8 mouse cellular contexts compared by ENCODE assay signal in the genomic region with DNA sequence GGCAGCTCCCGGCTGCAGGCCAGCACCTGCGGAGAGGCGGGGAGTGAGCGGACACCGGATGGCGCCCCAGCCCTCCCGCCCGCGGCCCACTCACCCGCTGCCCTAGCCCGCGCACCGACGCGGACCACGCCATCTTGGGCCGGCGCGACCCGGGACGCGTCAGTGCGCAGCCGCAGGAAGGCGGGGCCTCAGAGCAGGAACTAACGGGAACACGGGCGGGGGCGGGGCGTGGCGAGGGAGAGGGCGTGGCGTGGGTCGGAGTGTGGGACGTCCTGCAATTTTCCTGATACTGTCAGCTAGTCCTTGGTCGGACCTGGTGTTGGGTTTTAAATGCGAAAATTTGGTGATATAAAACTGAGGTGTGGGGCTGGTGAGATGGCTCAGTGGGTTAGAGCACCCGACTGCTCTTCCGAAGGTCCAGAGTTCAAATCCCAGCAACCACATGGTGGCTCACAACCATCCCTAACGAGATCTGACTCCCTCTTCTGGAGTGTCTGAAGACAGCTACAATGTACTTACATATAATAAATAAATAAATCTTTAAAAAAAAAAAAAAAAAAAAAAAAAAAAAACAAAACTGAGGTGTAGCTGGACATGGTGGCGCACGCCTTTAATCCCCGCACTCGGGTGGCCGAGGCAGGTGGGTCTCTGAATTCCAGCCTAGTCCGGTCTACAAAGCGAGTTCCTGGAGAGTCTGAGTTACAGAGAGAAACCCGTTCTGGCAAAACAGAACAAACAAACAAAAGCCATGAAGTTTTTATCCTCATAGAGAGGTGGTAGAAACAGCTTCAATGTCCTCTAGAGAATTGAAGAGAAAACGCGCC. TPM values are rescaled to one million over a fixed set of nuclear protein-coding genes. Genes with fewer than 3 reads are reported as not detected.
DNase-seq lines count a peak whose midpoint lies in the region; ATAC-seq and TF ChIP-seq lines count a peak whose summit lies in the region.

No protein-coding gene starts in this region.

- TF ChIP-seq CTCF in MEL (IDR thresholded peaks at IDR 0.05 in 2 of 3, conservative IDR thresholded peaks at IDR 0.05 in 1 of 3; ENCODE audit: control insufficient read depth in 1 of 3, insufficient read depth in 1 of 3, low read depth in 2 of 3, low read length in 3 of 3, poor library complexity in 1 of 3, severe bottlenecking in 1 of 3), result no peak
- TF ChIP-seq CTCF in layer of hippocampus, adult 2 months (conservative IDR thresholded peaks at IDR 0.05), result peak; percentile 18; the same call in 1 of the 2 replicates
- no peak for TF ChIP-seq CTCF in lung, adult 2 months (IDR thresholded peaks at IDR 0.05; ENCODE audit: insufficient read depth, low read length)

- peak overlapping the region; percentile 81 to 100 for H3K4me3 ChIP-seq in MEL (ENCODE audit: control insufficient read depth in 1 of 2, insufficient read depth in 1 of 2, low read depth in 2 of 2, low read length in 2 of 2)
- H3K4me3 ChIP-seq in forebrain, embryonic 15.5 days, result peak overlapping the region; percentile 98
- peak overlapping the region; percentile 99 for H3K4me3 ChIP-seq in layer of hippocampus, adult 2 months
- peak overlapping the region; percentile 97 for H3K4me3 ChIP-seq in lung, adult 2 months (replicated peaks; ENCODE audit: extremely low read depth, low read depth, low read length)
- peak overlapping the region; percentile 97 for H3K4me3 ChIP-seq in neural tube, embryonic 15.5 days (replicated peaks)

- H3K27me3 ChIP-seq in MEL (ENCODE audit: control insufficient read depth in 1 of 2, insufficient read depth in 2 of 2, low read length in 2 of 2), result no peaks in the 10 kb centered on the region
- no peaks in the 10 kb centered on the region for H3K27me3 ChIP-seq in forebrain, embryonic 15.5 days
- H3K27me3 ChIP-seq in neural tube, embryonic 15.5 days (replicated peaks), result no peaks in the 10 kb centered on the region

- TF ChIP-seq EP300 in MEL (IDR thresholded peaks at IDR 0.05; ENCODE audit: low read depth in 1 of 2, low read length in 2 of 2), result no peak

- H3K27ac ChIP-seq in MEL (ENCODE audit: control insufficient read depth, low read depth, low read length), result no peak overlapping the region
- peak overlapping the region; percentile 66 for H3K27ac ChIP-seq in forebrain, embryonic 15.5 days (replicated peaks)
- peak overlapping the region; percentile 93 for H3K27ac ChIP-seq in layer of hippocampus, adult 2 months
- H3K27ac ChIP-seq in neural tube, embryonic 15.5 days (replicated peaks), result peak overlapping the region; percentile 85

- 19% methylated on average over 49 of the region's 50 CpGs for WGBS in forebrain, embryonic 15.5 days
- WGBS in lung, adult 2 months, result 16% methylated on average over 46 of the region's 50 CpGs
- 21% methylated on average over 43 of the region's 50 CpGs for WGBS in neural tube, embryonic 15.5 days

- H3K4me2 ChIP-seq in forebrain, embryonic 15.5 days (replicated peaks), result peak overlapping the region; percentile 73
- H3K4me2 ChIP-seq in neural tube, embryonic 15.5 days, result peak overlapping the region; percentile 71

- H3K36me3 ChIP-seq in MEL (ENCODE audit: control insufficient read depth in 1 of 2, insufficient read depth in 2 of 2, low read length in 2 of 2), result peaks cover 0 to 12% of the 10 kb centered on the region in 2 experiments; a peak in 2 of 4 replicates
- H3K36me3 ChIP-seq in forebrain, embryonic 15.5 days, result peaks cover 18% of the 10 kb centered on the region
- H3K36me3 ChIP-seq in neural tube, embryonic 15.5 days, result peaks cover 19% of the 10 kb centered on the region

- no peak for TF ChIP-seq RAD21 in MEL (IDR thresholded peaks at IDR 0.05; ENCODE audit: low read depth, low read length)

- peak; percentile 83 to 99; a peak in 3 of 4 replicates for TF ChIP-seq POLR2A in MEL (IDR thresholded peaks at IDR 0.05; ENCODE audit: control insufficient read depth in 1 of 2, insufficient read depth in 1 of 2, low read depth in 1 of 2, low read length in 2 of 2, poor library complexity in 1 of 2)
- TF ChIP-seq POLR2A in lung, adult 2 months (IDR thresholded peaks at IDR 0.05; ENCODE audit: borderline replicate concordance, extremely low read depth, low read depth, low read length), result peak; percentile 78

- intact Hi-C loops in heart, postnatal 36 days (cut with DNase I), result loop anchor here (2.0 to 5.0 kb wide), 5 partner anchors 33 to 225 kb away; a partner anchor contains a TSS

- peaks cover 20% of the 10 kb centered on the region for H3K79me2 ChIP-seq in MEL (ENCODE audit: control insufficient read depth, insufficient read depth, low read length, poor library complexity)

- H3K9me3 ChIP-seq in MEL (replicated peaks; ENCODE audit: insufficient read depth, low read length), result no peaks in the 10 kb centered on the region
- H3K9me3 ChIP-seq in forebrain, embryonic 15.5 days, result no peaks in the 10 kb centered on the region
- no peaks in the 10 kb centered on the region for H3K9me3 ChIP-seq in neural tube, embryonic 15.5 days (replicated peaks)

- ATAC-seq in forebrain, embryonic 15.5 days (replicated peaks), result peak; percentile 96
- peak; percentile 97 for ATAC-seq in neural tube, embryonic 15.5 days (ENCODE audit: low FRiP score)

- peaks cover 3 to 7% of the 10 kb centered on the region in 2 experiments for H3K4me1 ChIP-seq in MEL (ENCODE audit: control insufficient read depth in 1 of 2, insufficient read depth in 2 of 2, low read length in 2 of 2)
- peaks cover 16% of the 10 kb centered on the region for H3K4me1 ChIP-seq in forebrain, embryonic 15.5 days
- peaks cover 10% of the 10 kb centered on the region for H3K4me1 ChIP-seq in lung, adult 2 months (ENCODE audit: control insufficient read depth, insufficient read depth, low read length)
- peaks cover 14% of the 10 kb centered on the region for H3K4me1 ChIP-seq in neural tube, embryonic 15.5 days

- DNase-seq in MEL (ENCODE audit: low read depth, low spot score), result peak; percentile 96
- peak; percentile 91 to 93 for DNase-seq in cerebellum, adult 18-20 months
- peak; percentile 92 to 93 for DNase-seq in heart, postnatal 36 days
- peak; percentile 78 to 87 for DNase-seq in layer of hippocampus, adult 2 months (ENCODE audit: low spot score in 2 of 2)
- peak; percentile 84 for DNase-seq in lung, adult 2 months
- DNase-seq in testis, postnatal 10 days (ENCODE audit: low spot score), result peak; percentile 98

- peak overlapping the region; percentile 82 for H3K9ac ChIP-seq in MEL (ENCODE audit: control insufficient read depth, low read depth, low read length, poor library complexity, severe bottlenecking)
- H3K9ac ChIP-seq in forebrain, embryonic 15.5 days (replicated peaks), result peak overlapping the region; percentile 86
- H3K9ac ChIP-seq in neural tube, embryonic 15.5 days (replicated peaks), result peak overlapping the region; percentile 94

TF ChIP-seq in MEL, 35 proteins besides CTCF, POLR2A, EP300 and RAD21:
- TF ChIP-seq HCFC1 (IDR thresholded peaks at IDR 0.05; ENCODE audit: low read depth, low read length) (peak; percentile 74), MAZ (IDR thresholded peaks at IDR 0.05; ENCODE audit: low read depth, low read length) (peak; percentile 95), CHD1 (IDR thresholded peaks at IDR 0.05; ENCODE audit: low read depth, low read length) (no peak), TBP (IDR thresholded peaks at IDR 0.05; ENCODE audit: low read depth, low read length) (peak; percentile 70), ELF1 (IDR thresholded peaks at IDR 0.05; ENCODE audit: low read depth, low read length) (peak; percentile 93), MYC (IDR thresholded peaks at IDR 0.05; ENCODE audit: low read depth, low read length) (0 out of 2 replicates have a peak, but pooled peaks have one; percentile 68), GABPA (IDR thresholded peaks at IDR 0.05; ENCODE audit: low read depth, low read length) (no peak), KAT2A (conservative IDR thresholded peaks at IDR 0.05; ENCODE audit: low read depth, low read length) (no peak; the same call in 1 of the 2 replicates), POLR2AphosphoS2 (IDR thresholded peaks at IDR 0.05; ENCODE audit: low read length) (peak; percentile 94), NELFE (IDR thresholded peaks at IDR 0.05; ENCODE audit: low read depth, low read length) (peak; percentile 98), MXI1 (IDR thresholded peaks at IDR 0.05; ENCODE audit: low read depth, low read length) (peak; percentile 73), ZNF384 (IDR thresholded peaks at IDR 0.05; ENCODE audit: low read depth, low read length) (peak; percentile 81; the same call in 1 of the 2 replicates), NRF1 (IDR thresholded peaks at IDR 0.05; ENCODE audit: insufficient read depth, low read depth, low read length, poor library complexity, severe bottlenecking) (peak; percentile 97), ZMIZ1 (IDR thresholded peaks at IDR 0.05; ENCODE audit: low read depth, low read length) (peak; percentile 94), MAFK (IDR thresholded peaks at IDR 0.05; ENCODE audit: borderline replicate concordance, low read depth, low read length) (no peak), TCF12 (IDR thresholded peaks at IDR 0.05; ENCODE audit: low read depth, low read length) (peak; percentile 80), ZC3H11A (IDR thresholded peaks at IDR 0.05; ENCODE audit: low read depth, low read length) (no peak)

RNA-seq across cellular contexts. Expression of a gene that starts 7.7 kb away (rescaled TPM):
- total RNA-seq in MEL (2012; rRNA removed), result 159 and 184 TPM in 2 replicates
- polyA plus RNA-seq in MEL (2012; ENCODE audit: insufficient read depth in 1 of 2, insufficient read length in 2 of 2, low read depth in 1 of 2, low replicate concordance in 2 of 2, missing spikeins in 1 of 2), result 100 to 1,000 TPM in 1 of 2 experiments, not detected in 1; 163 TPM
- polyA plus RNA-seq in forebrain, embryonic 15.5 days (2015; fragmentation: Nextera tagmentation; extraction: Ambion mirVana), result 177 and 180 TPM in 2 replicates
- 100 to 1,000 TPM; 157 to 168 TPM for total RNA-seq in heart, postnatal 36 days (2021)
- total RNA-seq in layer of hippocampus, adult 2 months (2021), result 10 to 100 TPM; 57.3 to 61.4 TPM
- 130 and 199 TPM in 2 replicates for polyA plus RNA-seq in lung, adult 2 months (2012; rRNA removed)
- 197 and 206 TPM in 2 replicates for polyA plus RNA-seq in neural tube, embryonic 15.5 days (2015; fragmentation: Nextera tagmentation; extraction: Ambion mirVana)

RNA-seq across cellular contexts. Expression of a gene that starts 54.4 kb away (rescaled TPM):
- total RNA-seq in MEL (2012; rRNA removed), result 27.8 and 29.2 TPM in 2 replicates
- polyA plus RNA-seq in MEL (2012; ENCODE audit: insufficient read depth in 1 of 2, insufficient read length in 2 of 2, low read depth in 1 of 2, low replicate concordance in 2 of 2, missing spikeins in 1 of 2), result 10 to 100 TPM; 19.5 to 34.9 TPM
- 31.6 and 32.4 TPM in 2 replicates for polyA plus RNA-seq in forebrain, embryonic 15.5 days (2015; fragmentation: Nextera tagmentation; extraction: Ambion mirVana)
- total RNA-seq in heart, postnatal 36 days (2021), result 10 to 100 TPM; 57.1 to 59.1 TPM
- 10 to 100 TPM; 65.3 to 67.2 TPM for total RNA-seq in layer of hippocampus, adult 2 months (2021)
- polyA plus RNA-seq in lung, adult 2 months (2012; rRNA removed), result 21.5 and 21.9 TPM in 2 replicates
- polyA plus RNA-seq in neural tube, embryonic 15.5 days (2015; fragmentation: Nextera tagmentation; extraction: Ambion mirVana), result 33.0 and 34.1 TPM in 2 replicates
